Mouse (Mus musculus): ENCODE measurements around the gene Morc1.

Morc1 gene

GRCm38 (mm10) chr16:48431027-48431426 lies at the start of gene Morc1:
Gene Morc1, plus strand, starts transcription at chr16:48431237.
- no peak for DNase-seq (ENCODE audit: low spot score)

- no peak for DNase-seq (ENCODE audit: low spot score)
These were observed 47.3 kb upstream of the Morc1 start for GRCm38 (mm10) chr16:48383582-48384257.

- no peak for DNase-seq (ENCODE audit: low spot score)
These were observed 44.1 kb upstream of the Morc1 start for GRCm38 (mm10) chr16:48386982-48387381.

- DNase-seq (ENCODE audit: low spot score): no peak
These were observed 35.8 kb upstream of the Morc1 start for GRCm38 (mm10) chr16:48395278-48395677.

GRCm38 (mm10) chr16:48402963-48403362 lies 28.1 kb upstream of the Morc1 start:
- DNase-seq (ENCODE audit: low spot score): no peak

- no peak for DNase-seq (ENCODE audit: low spot score)
These were observed 27.6 kb upstream of the Morc1 start for GRCm38 (mm10) chr16:48403423-48403822.

GRCm38 (mm10) chr16:48404009-48404408 lies 27.0 kb upstream of the Morc1 start:
- no peak for DNase-seq (ENCODE audit: low spot score)

GRCm38 (mm10) chr16:48405674-48406403 lies 25.2 kb upstream of the Morc1 start:
- no peak for DNase-seq (ENCODE audit: low spot score)

GRCm38 (mm10) chr16:48409580-48409979 lies 21.5 kb upstream of the Morc1 start:
- no peak for DNase-seq (ENCODE audit: low spot score)

GRCm38 (mm10) chr16:48410125-48410524 lies 20.9 kb upstream of the Morc1 start:
- DNase-seq (ENCODE audit: low spot score): no peak

GRCm38 (mm10) chr16:48412246-48412645 lies 18.8 kb upstream of the Morc1 start, which contains the start of gene Gm5485:
Gene Gm5485, minus strand, starts transcription at chr16:48412416.
- no peak for DNase-seq (ENCODE audit: low spot score)

- no peak for DNase-seq (ENCODE audit: low spot score)
These were observed 12.5 kb upstream of the Morc1 start for GRCm38 (mm10) chr16:48418557-48418956.

GRCm38 (mm10) chr16:48419035-48419434 lies 12.0 kb upstream of the Morc1 start:
- no peak for DNase-seq (ENCODE audit: low spot score)

GRCm38 (mm10) chr16:48422501-48422900 lies 8.5 kb upstream of the Morc1 start:
- no peak for DNase-seq (ENCODE audit: low spot score)

- no peak for DNase-seq (ENCODE audit: low spot score)
These were observed 7.0 kb upstream of the Morc1 start for GRCm38 (mm10) chr16:48424069-48424468.

- DNase-seq (ENCODE audit: low spot score): no peak
These were observed 1.6 kb upstream of the Morc1 start for GRCm38 (mm10) chr16:48429427-48429826.

GRCm38 (mm10) chr16:48435454-48435853 lies 4.4 kb downstream of the Morc1 start:
- no peak for DNase-seq (ENCODE audit: low spot score)

- no peak for DNase-seq (ENCODE audit: low spot score)
These were observed 6.4 kb downstream of the Morc1 start for GRCm38 (mm10) chr16:48437476-48437875.

GRCm38 (mm10) chr16:48444589-48444988 lies 13.6 kb downstream of the Morc1 start:
- no peak for DNase-seq (ENCODE audit: low spot score)

GRCm38 (mm10) chr16:48446161-48446925 lies 15.3 kb downstream of the Morc1 start:
- no peak for DNase-seq (ENCODE audit: low spot score)

GRCm38 (mm10) chr16:48453264-48453663 lies 22.2 kb downstream of the Morc1 start:
- no peak for DNase-seq (ENCODE audit: low spot score)

- no peak for DNase-seq (ENCODE audit: low spot score)
These were observed 42.4 kb downstream of the Morc1 start for GRCm38 (mm10) chr16:48473396-48473795.
